Mouse (Mus musculus): ENCODE results near the gene Cspg4.

The Cspg4 gene

DNA sequence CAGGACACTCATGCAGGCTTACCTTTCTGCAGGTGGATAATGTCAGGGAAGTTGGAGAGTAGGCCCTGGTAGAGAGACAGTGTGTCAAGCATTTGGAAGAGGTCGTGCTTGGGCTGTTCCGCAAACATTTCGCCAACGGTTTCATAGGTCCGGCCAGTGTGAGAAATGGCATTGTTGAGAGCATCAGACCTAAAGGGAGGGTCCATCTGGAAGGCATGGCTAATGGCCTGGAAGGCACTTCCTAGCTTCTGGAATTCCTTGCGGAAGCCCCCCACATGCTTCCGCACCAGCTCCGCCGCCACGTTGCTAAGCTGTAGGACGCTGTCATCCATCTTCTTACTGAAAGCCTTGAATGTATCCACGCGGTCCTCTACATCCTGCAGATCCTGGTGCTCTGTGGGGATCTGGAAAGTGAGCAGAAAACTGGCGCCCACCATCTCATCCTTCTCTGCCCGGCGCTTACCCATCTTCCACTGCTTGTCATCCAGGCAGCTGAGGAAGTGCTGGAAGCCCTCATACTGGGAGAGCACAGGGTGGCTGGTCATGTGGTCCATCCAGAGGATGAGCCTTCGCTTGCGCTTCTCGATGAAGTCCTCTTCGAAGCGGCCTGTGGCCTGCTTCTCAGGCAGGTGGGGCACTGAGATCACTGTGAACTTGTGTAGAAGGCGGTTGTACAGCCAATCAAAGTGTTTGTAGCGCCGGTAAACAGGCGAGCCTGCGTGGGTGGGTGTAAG, 60.6 kb downstream of the Cspg4 start:
- in situ Hi-C loops (cut with MboI, MseI), result loop anchor here (5.0 kb wide), 1 partner anchor 212 kb away; no protein-coding TSS in a partner anchor

DNA sequence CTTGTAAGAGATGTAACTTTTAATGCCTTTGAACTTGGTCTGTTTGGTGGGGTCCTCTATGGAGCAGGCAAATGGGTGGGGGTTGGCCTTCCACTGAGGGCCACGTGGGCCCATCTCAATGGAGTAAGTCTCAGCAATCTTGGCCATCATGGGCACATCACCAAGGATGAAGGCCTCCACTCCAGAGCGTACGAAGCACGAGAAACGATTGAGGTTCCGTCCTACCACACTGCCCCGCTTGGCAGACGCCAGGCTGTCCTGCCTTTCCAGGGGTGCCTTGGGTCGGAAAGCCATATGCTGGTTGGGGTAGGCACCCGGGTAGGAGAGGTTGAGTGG, 61.2 kb downstream of the Cspg4 start:
- in situ Hi-C loops (cut with MboI, MseI), result loop anchor here (5.0 kb wide), 1 partner anchor 211 kb away; no protein-coding TSS in a partner anchor

DNA sequence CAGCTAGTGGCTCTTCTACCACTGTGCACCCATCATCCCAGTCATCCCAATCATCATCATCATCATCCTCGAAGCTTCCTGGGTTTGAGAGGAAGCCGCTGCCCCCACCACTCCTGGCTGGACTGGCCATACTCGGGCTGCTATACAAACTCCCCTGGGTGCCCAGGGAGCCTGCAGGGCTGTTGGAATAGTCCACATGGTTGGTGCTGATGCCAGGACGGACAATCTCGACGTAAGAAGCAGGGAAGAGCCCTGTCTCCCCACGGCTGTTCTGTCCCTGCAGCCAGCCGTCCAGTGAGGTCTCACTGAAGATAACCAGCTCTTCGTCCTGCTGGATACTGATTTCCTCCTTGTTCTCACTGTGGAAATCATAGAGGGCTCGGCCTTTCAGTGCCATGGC, 61.6 kb downstream of the Cspg4 start:
- in situ Hi-C loops (cut with MboI, MseI), result loop anchor here (5.0 kb wide), 1 partner anchor 211 kb away; no protein-coding TSS in a partner anchor

DNA sequence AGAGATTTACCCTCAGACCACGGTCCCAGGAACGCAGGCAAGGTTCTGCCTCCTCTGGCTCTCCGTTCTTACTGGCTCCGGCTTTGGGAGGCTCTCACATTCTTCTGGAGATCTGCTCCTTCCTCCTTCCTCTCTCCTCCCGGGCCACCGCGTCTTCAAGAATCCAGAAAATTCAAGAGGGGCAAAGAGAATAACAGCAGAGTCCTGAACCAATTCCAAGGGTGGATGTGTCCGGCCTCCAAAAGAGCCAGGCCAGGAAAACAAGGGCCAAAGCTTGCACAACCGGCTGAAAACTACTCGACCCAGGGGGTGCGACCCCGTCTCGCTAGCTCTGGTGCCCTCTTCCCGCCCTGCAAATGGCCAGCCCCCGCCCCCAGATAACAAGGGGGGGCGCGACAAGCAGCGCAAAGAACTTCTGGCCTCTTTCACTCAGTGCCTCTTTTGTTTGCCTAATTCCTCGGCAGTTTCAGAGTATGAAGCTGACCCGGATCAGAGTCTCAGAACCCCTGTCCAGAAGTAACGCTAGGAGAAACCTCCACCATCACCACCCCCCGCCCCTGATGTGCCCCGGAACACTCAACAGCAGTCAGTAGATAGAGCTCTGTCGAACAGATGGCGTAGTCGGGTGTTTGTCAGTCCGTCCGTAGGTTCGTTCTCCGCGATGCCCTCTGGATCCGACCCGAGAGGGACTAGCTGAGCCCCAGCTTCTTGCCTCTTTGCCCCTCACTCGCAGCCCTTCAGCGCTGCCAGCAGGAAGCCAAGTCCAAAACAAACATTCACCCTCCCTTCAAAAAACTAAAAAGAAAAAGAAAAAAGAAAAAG, 62.6 kb downstream of the Cspg4 start:
- in situ Hi-C loops (cut with MboI, MseI), result loop anchor here (5.0 kb wide), 1 partner anchor 210 kb away; no protein-coding TSS in a partner anchor

DNA sequence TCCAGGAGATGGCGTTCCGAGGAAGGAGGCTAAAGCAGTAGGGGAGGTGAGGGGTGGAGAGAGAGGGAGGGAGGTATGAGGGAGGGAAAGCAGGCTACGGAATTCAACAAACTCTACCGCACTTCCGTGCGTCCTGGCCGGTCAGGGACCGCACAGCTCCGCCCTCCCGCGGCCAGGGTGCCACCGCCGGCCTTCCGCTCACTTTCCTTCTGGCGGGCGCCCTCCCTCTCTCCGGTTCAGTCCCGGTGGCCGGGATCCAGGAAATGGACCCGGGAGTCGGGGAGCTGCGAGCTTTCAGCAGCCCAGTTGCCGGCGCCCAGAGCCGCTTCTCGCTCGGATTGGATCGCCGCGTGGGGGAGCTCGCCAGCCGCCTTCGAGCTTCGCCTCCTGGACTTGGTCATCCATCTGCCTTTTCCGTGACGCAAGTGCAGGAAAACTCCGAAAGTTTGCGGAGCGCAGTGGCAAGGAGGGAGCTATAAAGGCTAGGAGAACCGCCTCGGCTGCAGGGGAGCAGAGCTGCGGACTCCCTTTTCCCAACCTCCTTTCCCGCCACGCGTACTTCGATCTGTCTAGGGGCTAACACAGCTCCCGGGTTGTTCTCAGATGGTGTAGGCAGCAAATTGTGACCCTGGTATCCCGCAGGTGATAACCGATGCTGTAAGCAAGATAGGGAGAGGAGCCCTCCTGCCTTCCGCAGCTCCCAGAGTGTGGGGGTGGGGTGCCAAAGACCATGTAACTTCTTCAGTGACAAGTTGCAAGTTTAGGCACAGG, 63.4 kb downstream of the Cspg4 start, which contains the start of gene Snx33:
TSS of gene Snx33 (minus strand) at position 331 of the 771 bp plus-strand sequence.
- in situ Hi-C loops (cut with MboI, MseI), result loop anchor here (5.0 kb wide), 1 partner anchor 209 kb away; no protein-coding TSS in a partner anchor

DNA sequence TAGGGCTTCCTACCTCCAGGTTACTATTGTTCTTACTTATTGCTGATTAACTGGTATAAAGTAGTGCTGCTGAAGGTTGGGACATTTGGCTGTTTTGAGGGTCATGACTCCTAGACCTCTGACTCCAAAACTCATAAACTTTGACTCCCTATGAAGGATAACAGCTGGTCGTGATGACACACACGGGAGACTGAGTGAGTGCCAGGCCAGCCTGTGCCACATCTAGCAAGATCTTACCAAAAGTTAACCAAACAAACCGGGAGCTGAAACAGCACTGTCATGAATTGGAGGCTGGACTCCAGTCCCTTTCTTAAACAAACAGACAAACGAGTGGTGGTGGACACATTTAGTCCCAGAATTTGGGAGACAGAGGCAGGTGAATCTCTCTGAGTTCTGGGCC, 64.7 kb downstream of the Cspg4 start:
- in situ Hi-C loops (cut with MboI, MseI), result loop anchor here (5.0 kb wide), 1 partner anchor 208 kb away; no protein-coding TSS in a partner anchor

DNA sequence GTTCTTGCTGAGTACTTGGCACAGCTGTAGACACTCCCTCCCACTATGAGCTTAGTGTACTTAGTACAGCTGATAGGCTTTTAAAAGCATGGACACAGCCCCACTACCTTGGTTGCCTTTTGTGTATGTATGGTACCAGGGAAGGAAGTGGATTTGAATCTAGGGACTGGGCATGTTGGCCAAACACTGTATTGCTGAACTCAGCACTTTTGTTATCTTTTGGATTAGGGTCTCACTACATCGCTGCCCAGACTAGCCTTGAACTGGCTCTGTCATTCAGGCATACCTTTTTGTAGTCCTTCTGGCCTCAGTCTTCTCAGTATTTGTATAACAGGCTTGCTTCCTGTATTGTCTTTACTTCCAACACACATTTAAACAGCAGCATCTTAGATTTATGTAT, 65.7 kb downstream of the Cspg4 start:
- in situ Hi-C loops (cut with MboI, MseI), result loop anchor here (10.0 kb wide), 1 partner anchor 834 kb away; the partner anchor contains the start of gene Clk3

DNA sequence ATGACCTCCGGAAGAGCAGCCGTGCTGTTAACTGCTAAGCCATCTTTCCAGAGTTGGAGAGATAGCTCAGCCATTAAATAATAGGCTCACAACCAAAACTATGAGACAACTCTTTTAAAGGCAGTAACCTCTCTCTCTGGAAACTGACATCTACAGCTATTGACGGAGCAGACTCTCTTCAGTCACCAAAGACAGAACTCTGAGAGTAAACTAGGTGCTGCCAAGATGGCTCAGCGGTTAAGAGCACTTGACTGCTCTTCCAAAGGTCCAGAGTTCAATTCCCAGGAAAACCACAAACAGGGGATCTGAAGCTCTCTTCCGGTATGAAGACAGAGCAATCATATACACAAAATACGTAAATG, 72.0 kb downstream of the Cspg4 start:
- in situ Hi-C loops (cut with MboI, MseI), result loop anchor here (10.0 kb wide), 1 partner anchor 828 kb away; the partner anchor contains the start of gene Clk3

DNA sequence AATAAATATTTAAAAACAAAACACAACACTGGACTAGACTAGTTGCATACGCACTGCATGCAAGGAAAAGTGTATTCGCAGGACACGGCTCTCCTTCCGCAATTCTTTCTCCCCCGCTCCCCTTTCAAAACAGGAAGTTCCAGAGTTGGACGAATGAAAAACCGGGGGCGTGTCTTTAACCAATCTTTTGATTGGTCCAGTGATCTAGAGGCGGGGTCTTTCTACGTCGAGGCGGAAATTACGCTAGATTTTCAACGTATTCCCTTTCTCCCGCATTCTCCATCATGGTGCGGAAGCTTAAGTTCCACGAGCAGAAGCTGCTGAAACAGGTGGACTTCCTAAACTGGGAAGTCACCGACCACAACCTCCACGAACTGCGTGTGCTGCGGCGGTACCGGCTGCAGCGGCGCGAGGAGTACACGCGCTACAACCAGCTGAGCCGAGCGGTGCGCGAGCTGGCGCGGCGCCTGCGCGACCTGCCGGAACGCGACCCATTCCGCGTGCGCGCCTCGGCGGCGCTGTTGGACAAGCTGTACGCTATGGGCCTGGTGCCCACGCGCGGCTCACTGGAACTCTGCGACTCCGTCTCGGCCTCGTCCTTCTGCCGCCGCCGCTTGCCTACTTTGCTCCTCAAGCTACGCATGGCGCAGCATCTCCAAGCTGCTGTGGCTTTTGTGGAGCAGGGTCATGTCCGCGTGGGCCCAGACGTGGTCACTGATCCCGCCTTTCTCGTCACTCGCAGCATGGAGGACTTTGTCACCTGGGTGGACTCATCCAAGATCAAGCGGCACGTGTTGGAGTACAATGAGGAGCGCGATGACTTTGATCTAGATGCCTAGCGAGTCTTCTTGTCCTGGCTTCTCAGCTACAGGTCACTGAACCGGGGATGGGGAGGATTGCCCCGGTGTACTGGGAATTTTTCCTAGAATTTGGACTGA, 72.7 kb downstream of the Cspg4 start, which contains the start of gene Imp3:
TSS of gene Imp3 (plus strand) at position 253 of the 938 bp plus-strand sequence.
- in situ Hi-C loops (cut with MboI, MseI), result loop anchor here (10.0 kb wide), 1 partner anchor 827 kb away; the partner anchor contains the start of gene Clk3

DNA sequence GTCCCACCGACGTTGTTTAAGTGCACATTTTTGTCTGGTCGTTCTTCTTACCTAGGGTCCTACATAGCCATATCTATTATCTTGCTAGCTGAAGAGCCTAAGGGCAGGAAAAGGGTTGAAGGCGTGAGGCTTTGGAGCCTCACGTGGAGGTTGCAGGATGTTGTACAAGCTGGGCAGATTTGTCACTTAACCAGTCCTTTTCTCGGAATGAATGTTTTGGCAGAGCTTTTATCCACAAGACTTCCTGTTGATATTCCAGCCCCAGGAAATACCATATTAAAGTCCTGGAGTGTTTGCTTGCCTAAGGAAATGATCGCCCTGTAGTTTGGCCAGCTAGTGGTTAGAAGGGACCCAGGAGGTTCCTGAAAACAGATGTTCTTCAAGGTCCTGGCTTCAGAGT, 73.5 kb downstream of the Cspg4 start:
- in situ Hi-C loops (cut with MboI, MseI), result loop anchor here (10.0 kb wide), 1 partner anchor 826 kb away; the partner anchor contains the start of gene Clk3

DNA sequence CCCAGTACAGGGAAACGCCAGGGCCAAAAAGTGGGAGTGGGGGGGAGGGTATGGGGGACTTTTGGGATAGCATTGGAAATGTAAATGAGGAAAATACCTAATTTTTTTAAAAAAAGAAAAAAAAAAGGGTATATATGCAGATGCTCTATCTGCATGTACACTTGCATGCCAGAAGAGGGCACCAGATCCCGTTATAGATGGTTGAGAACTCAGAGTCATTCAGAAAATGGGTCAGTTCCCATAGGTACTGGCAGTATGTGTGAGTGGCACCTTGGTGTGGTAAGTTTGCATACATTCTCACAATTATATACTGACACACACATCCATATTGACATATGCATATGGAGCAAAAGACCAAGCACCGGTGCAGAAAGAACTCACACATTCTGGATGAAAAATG, 82.6 kb downstream of the Cspg4 start:
- in situ Hi-C loops (cut with MboI, MseI), result loop anchor here (5.0 kb wide), 1 partner anchor 125 kb away; the partner anchor contains the start of gene Sin3a

DNA sequence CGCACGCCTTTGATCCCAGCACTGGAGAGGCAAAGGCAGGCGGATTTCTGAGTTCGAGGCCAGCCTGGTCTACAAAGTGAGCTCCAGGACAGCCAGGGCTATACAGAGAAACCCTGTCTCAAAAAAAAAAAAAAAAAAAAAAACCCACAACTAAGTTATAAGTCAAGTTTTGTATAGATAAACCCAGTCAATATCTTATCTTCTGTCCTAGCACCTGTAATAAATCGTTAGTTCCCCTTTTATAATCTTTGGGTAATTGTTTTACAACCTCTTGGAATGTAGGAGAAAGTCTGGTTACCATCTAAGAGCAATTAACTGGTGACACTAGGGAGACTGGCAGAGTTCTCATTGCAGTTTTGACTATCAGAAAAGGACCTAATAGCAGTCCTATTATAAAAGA, 83.9 kb downstream of the Cspg4 start:
- in situ Hi-C loops (cut with MboI, MseI), result loop anchor here (5.0 kb wide), 1 partner anchor 124 kb away; the partner anchor contains the start of gene Sin3a

All from T-helper 2 cell (primary cell).